Mouse (Mus musculus) megakaryocyte, embryonic 14.5 days (primary cell): Measurements from ENCODE around the gene Gm45021. TPM values are rescaled to one million over a fixed set of nuclear protein-coding genes. Genes with fewer than 3 reads are reported as not detected.
A peak's percentile ranks its signal among the peaks of the same experiment; 100 is the strongest.

Experiments
- H3K27me3 ChIP-seq: replicated peaks from 2 replicates; pipeline ENCODE3; 2012; ENCODE audit warnings: inconsistent platforms
- H3K36me3 ChIP-seq: replicated peaks from 2 replicates; pipeline ENCODE3; 2012; ENCODE audit warnings: low read length, inconsistent platforms, mixed read lengths
- H3K4me1 ChIP-seq: 2 replicates; pipeline ENCODE4 v1.6.1; 2012; ENCODE audit warnings: inconsistent platforms
- H3K4me3 ChIP-seq: replicated peaks from 2 replicates; pipeline ENCODE3; 2012; ENCODE audit warnings: moderate library complexity, mild to moderate bottlenecking, inconsistent platforms
- H3K9me3 ChIP-seq: 2 replicates; pipeline ENCODE4 v1.6.1; 2012; ENCODE audit warnings: inconsistent platforms
- FLI1 ChIP-seq: IDR thresholded peaks from 2 replicates; pipeline ENCODE4 v1.6.1; 2012; ENCODE audit warnings: low read length, inconsistent platforms, mixed read lengths
- GATA1 ChIP-seq: IDR thresholded peaks from 3 replicates; pipeline ENCODE4 v1.6.1; 2012; ENCODE audit warnings: mixed read lengths, low read length, inconsistent platforms, borderline replicate concordance
- polyA plus RNA-seq: library from polyadenylated mRNA; stranded (reverse); fragments of >175 nt; gene quantifications from 2 replicates; pipeline ENCODE4 v1.2.3, GENCODE M21; 2012; ENCODE audit warnings: low replicate concordance; ENCODE audit not compliant: insufficient read depth

The Gm45021 gene
- polyA plus RNA-seq, 1 experiment: not detected

GRCm38 (mm10) chr6:48572572-48573061, 16.8 kb upstream of the Gm45021 start, which contains the start of gene Rarres2:
Gene Rarres2, minus strand, starts transcription at chr6:48572789.
- H3K36me3 ChIP-seq: peaks cover 24% of the 10 kb centered on the region
- peaks cover 8% of the 10 kb centered on the region for H3K9me3 ChIP-seq
- H3K4me1 ChIP-seq: peaks cover 14% of the 10 kb centered on the region; the same call in 1 of the 2 replicates
- TF ChIP-seq FLI1 (no peak), GATA1 (no peak)
- H3K27me3 ChIP-seq: peaks cover 2% of the 10 kb centered on the region
- H3K4me3 ChIP-seq: no peak within 1 kb of the TSS

- Histone ChIP-seq H3K4me1 (peaks cover 20% of the 10 kb centered on the region), H3K9me3 (peaks cover 8% of the 10 kb centered on the region), H3K27me3 (peaks cover 2% of the 10 kb centered on the region), H3K36me3 (peaks cover 19% of the 10 kb centered on the region), H3K4me3 (no peak overlapping the region)
- TF ChIP-seq FLI1 (no peak), GATA1 (no peak)
These were observed 16.1 kb upstream of the Gm45021 start for GRCm38 (mm10) chr6:48573280-48573679.

DNA sequence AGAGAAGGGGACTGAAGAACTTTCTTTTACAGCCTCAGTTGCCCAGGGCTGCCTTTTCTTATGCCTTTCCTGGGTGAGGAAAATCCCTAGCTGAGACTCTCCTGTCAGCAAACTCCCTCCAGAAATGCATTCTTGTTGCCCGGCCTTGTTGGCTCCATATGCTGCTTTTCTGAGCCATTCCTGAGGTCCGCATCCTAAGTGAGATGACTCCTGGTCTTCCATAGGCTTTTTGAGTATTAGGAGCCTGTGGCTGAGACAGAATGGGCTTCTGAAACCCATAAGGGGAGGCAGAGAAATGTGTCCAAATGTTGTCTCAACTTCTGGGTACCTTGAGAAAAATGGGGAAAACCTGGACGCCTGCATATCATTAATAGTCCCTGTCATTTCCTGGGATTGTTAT, 15.4 kb upstream of the Gm45021 start:
- Histone ChIP-seq H3K4me1 (peaks cover 27% of the 10 kb centered on the region), H3K27me3 (peaks cover 2% of the 10 kb centered on the region), H3K4me3 (no peak overlapping the region), H3K9me3 (peaks cover 8% of the 10 kb centered on the region), H3K36me3 (peaks cover 12% of the 10 kb centered on the region)
- no peak for TF ChIP-seq FLI1
- TF ChIP-seq GATA1: no peak

GRCm38 (mm10) chr6:48578736-48579135, 10.7 kb upstream of the Gm45021 start:
- TF ChIP-seq FLI1: no peak
- no peak for TF ChIP-seq GATA1
- no peaks in the 10 kb centered on the region for H3K36me3 ChIP-seq
- peak overlapping the region; percentile 89 for H3K4me3 ChIP-seq
- peaks cover 64% of the 10 kb centered on the region for H3K4me1 ChIP-seq
- H3K9me3 ChIP-seq: no peaks in the 10 kb centered on the region
- H3K27me3 ChIP-seq: no peaks in the 10 kb centered on the region

GRCm38 (mm10) chr6:48579215-48579648, 10.2 kb upstream of the Gm45021 start:
- H3K36me3 ChIP-seq: no peaks in the 10 kb centered on the region
- H3K4me3 ChIP-seq: peak overlapping the region; percentile 89
- no peaks in the 10 kb centered on the region for H3K9me3 ChIP-seq
- H3K4me1 ChIP-seq: peaks cover 69% of the 10 kb centered on the region
- H3K27me3 ChIP-seq: no peaks in the 10 kb centered on the region
- TF ChIP-seq GATA1 (no peak), FLI1 (no peak)

GRCm38 (mm10) chr6:48581257-48581656, 8.2 kb upstream of the Gm45021 start:
- H3K27me3 ChIP-seq: no peaks in the 10 kb centered on the region
- peaks cover 4% of the 10 kb centered on the region for H3K9me3 ChIP-seq
- H3K4me1 ChIP-seq: peaks cover 74% of the 10 kb centered on the region
- peaks cover 5% of the 10 kb centered on the region for H3K36me3 ChIP-seq
- TF ChIP-seq FLI1: no peak
- TF ChIP-seq GATA1: no peak
- no peak overlapping the region for H3K4me3 ChIP-seq

- TF ChIP-seq FLI1 (no peak), GATA1 (no peak)
- H3K4me3 ChIP-seq: peak overlapping the region; percentile 79
- H3K27me3 ChIP-seq: no peaks in the 10 kb centered on the region
- H3K36me3 ChIP-seq: peaks cover 12% of the 10 kb centered on the region
- peaks cover 11% of the 10 kb centered on the region for H3K9me3 ChIP-seq
- H3K4me1 ChIP-seq: peaks cover 79% of the 10 kb centered on the region
These were observed 7.4 kb upstream of the Gm45021 start for GRCm38 (mm10) chr6:48582037-48582436.

DNA sequence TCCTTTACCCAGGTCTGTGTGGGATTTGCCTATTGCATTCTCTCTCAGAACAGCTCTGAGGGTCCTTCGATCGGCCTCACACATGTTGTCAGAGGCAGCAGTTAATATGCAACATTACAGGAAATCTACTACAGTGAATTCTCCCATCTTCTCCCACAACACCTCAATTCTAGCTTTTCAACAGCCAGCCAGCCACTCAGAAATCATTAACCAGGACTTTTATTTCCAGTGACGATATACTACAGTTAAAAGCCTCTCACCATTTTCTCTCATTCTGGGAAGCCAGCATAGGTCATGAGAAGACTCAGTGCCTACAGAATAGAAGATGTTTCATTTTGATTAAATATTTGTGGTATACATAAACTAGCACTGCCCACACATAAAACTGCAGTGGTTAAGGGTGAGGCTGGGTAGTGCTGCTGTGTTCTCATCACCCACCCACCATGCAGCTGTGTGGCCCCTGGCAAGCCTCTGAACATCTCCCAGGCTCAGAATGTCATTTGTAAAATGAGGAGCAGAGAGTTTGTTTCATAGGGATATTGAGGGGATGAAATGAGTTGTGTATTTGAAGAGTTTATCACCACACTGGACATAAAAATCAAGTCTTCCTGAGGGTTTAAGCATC, 1.9 kb downstream of the Gm45021 start:
- H3K4me3 ChIP-seq: peak overlapping the region; percentile 86
- TF ChIP-seq FLI1 (no peak), GATA1 (no peak)

DNA sequence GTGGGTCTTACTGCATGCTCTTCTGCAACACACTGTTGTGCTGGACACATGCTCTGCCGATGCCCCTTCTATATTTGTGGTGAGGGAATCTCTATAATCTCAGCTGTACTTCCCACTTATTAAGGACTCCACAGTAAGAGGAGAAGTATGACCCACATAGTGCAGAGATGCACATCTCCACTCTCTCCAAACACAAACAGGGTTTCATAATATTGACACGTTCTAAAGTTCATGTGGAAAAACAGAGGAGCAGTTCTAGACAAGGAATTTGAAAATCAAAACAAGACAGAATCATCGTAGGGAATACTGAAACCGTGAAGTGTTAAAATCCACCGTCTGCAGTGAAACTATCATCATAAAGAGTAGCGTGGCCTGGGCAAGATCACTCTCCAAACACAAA, 2.5 kb downstream of the Gm45021 start:
- Histone ChIP-seq H3K4me1 (peaks cover 90% of the 10 kb centered on the region), H3K27me3 (no peaks in the 10 kb centered on the region), H3K4me3 (peak overlapping the region; percentile 86), H3K9me3 (peaks cover 10% of the 10 kb centered on the region), H3K36me3 (peaks cover 31% of the 10 kb centered on the region)
- TF ChIP-seq FLI1: no peak
- TF ChIP-seq GATA1: no peak

More for the DNA sequence above, 1.9 kb downstream of the Gm45021 start:
- peaks cover 10% of the 10 kb centered on the region for H3K9me3 ChIP-seq
- peaks cover 31% of the 10 kb centered on the region for H3K36me3 ChIP-seq
- no peaks in the 10 kb centered on the region for H3K27me3 ChIP-seq
- peaks cover 88% of the 10 kb centered on the region for H3K4me1 ChIP-seq

- H3K36me3 ChIP-seq: peaks cover 42% of the 10 kb centered on the region
- H3K4me3 ChIP-seq: peak within 1 kb of the TSS; percentile 100
- no peaks in the 10 kb centered on the region for H3K27me3 ChIP-seq
- TF ChIP-seq FLI1 (no peak), GATA1 (no peak)
- H3K9me3 ChIP-seq: peaks cover 18% of the 10 kb centered on the region
- H3K4me1 ChIP-seq: peaks cover 90% of the 10 kb centered on the region
These were observed 4.0 kb downstream of the Gm45021 start, which contains the start of the genes Repin1 and Gm44965 for GRCm38 (mm10) chr6:48593158-48594042. Gene Repin1, plus strand, starts transcription at chr6:48593883. Gene Gm44965, plus strand, starts transcription at chr6:48593941.
